Mouse (Mus musculus): Measurements from ENCODE around the gene Tll1.

Tll1 gene

DNA sequence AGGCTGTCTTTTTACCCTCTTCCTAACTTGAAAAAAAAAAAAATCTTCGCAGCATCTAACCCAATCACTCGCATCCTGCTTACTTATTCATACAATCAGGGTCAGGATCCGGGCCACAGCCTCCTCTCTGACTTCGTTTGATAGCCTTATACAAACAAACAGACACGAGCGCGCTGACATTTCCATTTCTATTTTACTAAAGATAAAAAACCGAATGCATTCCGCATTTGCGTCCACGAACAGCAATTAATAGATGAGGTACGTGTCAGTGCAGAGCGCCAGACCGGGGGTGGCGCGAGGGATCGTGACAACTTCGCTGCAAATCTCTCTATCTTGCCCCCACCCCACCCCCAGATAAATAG is at the start of gene Tll1:
Gene Tll1, minus strand, starts transcription at position 248 of the 362 bp plus-strand sequence.
- no peak for DNase-seq (ENCODE audit: extremely low spot score, low read depth, low spot score)

DNA sequence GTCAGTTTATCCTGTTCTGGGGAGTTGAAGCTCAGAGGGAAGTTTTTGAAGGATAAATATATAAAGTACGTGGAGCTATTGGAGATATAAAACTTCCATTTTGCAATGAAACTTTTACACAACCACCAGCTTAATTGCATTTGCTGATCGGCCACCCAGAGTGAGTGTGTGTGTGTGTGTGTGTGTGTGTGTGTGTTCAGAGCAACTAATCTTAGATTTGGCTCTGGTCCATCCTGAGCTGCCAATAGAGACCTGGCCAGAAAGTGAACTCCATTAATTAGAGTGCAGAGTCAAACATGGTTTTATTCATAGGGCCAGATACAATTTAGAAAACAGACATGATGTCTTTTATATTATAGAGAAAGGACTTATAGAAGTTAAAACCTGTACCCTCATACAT is 32.6 kb upstream of the Tll1 start:
- no peak for DNase-seq (ENCODE audit: extremely low spot score, low read depth, low spot score)

DNA sequence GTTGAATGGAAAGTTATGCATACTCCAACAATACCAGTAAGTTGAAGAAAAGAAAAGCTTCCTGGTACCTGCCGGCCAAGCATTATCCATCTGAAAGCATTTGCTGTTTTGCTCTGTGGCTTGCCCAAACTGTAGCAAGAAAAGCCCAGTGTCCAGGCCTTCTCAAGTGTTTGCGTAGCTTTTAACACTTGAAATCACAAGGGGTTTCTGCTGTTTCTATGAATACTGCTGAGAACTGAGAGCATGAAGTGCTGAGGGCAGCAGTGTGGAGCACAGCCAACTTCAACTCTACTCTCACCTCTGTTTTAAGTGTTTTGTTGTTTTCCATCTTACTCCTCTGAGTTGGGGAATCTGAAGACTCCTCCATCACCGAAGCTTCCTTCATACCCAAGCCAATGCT is 15.5 kb upstream of the Tll1 start:
- DNase-seq (ENCODE audit: extremely low spot score, low read depth, low spot score), result no peak

DNA sequence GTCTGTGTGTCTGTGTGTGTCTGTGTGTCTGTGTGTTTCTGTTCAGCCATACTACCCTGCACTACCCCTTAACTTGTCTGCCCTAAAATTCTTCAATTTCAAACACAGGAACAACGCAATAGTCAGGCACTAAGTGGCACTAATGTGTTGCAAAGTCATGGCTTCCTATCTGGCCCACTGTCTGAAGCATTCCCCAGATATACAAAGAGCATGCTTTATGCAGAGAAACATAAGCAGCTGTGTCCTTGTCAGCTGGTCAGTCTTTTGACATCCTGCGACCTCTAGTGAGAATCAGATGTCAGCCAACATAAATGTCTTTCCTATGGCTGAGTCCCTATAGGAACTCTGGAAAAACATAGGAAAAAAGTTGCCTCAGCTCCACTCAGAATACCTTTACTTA is 11.6 kb upstream of the Tll1 start:
- DNase-seq (ENCODE audit: extremely low spot score, low read depth, low spot score), result no peak

DNA sequence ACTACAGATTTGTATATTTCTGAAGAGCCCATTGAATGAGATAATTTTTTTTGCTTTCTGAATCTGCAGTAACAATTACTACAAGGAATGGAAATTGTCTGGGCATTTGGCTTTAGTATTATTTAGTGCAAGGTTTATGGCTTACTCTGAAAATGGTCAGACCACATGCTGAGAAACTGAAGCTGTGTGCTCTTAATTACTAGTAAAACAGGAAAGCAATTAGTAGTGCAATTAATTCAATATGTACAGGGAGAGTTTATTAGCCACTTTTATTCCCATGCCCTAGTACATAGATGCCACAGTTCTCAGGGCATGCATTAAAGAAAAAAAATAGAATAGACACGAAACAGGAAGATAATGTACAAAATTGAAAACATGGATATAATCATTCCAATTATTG is 10.2 kb upstream of the Tll1 start:
- DNase-seq (ENCODE audit: extremely low spot score, low read depth, low spot score), result no peak

DNA sequence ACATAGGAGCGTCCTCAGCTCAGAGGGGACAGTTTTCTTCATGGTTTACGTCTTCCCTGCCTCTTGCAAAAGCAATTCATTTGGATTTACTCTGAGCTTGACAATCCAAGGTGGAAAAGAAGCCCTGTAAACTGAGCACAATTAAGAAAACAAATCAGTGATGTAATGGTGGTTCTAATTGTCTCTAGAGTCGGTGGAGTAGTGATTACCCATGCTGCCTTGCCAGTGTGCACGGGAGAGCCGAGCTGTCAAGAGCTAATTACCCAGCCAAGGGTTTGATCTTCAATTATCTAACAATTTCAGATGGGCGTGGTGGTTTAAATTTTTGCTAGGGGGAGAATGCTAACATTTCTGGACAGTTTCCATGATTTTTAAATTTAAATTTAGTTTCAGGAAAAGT is 9.3 kb upstream of the Tll1 start:
- no peak for DNase-seq (ENCODE audit: extremely low spot score, low read depth, low spot score)

DNA sequence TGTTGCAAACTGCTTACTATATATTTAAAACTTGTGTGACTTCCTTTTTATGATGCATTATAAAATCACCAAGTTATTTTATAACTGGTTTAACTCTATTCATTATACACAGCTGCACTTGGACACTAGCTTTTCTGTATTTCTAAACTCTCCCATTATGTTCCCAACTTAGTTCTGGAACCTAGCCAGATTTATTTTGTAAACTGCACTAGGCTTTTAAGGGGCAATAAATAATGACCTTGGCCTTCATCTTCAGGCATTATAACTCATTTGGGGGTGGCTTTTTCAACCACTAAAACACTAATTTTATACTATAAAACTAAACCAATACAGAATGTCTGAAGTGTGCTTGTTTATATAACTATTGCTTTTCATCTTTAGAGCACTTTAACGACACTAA is 8.8 kb upstream of the Tll1 start:
- DNase-seq (ENCODE audit: extremely low spot score, low read depth, low spot score), result no peak

DNA sequence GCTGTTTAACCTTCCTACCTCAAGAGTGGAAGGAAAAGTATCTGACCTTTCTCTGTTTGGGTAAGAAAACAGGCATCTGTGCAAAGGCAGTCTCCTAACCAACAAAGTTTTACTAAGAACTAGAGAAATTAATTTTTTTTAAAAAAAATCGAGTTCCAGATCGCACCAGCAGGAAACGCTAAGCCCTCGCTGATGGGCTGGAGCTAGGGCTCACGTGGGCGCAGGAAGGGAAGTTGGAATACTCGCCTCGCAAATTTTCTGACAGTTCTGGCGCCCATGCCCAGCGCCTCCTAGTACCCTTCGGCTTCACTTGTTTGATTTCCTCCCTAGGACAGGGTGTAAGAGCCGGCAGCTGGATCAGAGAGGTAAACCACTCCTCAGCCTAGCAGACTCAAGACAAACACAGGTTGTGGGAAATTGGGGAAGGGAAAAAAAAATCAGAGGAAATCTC is 365 bp upstream of the Tll1 start:
- DNase-seq (ENCODE audit: extremely low spot score, low read depth, low spot score), result no peak

DNA sequence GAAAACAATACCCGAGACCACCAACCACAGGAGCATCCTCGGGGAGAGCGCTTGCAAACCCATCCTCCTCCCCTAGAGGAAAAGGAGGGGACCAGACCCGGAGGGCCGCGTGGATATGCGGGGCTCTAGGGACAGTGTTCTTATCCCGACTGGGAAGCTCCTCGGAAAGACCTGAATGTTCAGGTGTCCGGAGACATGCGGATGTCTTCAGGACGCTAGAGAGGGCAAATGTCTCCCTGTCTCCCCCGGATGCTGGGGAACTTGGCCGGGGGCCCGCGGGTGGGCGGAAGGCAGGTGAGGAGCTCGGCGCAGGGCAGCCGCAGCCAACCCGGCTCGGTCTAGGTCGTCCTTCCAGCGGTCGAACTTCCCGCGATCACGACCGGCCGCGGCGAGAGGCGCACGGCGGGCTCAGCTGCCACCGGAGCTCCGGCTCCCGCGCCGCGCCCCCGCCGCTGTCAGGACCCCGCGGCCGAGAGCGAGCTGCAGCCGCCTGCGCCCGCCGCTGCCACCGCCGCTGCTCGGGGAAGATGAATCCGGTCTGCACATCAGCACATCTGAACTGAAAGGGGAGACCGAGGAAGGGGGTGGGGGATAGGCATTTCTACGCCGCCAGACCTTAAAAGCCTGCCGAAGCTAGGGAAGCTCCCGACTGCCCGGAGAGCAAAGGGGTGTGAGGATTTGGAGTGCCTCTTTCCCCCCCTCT is 599 bp downstream of the Tll1 start:
- DNase-seq (ENCODE audit: extremely low spot score, low read depth, low spot score), result no peak

DNA sequence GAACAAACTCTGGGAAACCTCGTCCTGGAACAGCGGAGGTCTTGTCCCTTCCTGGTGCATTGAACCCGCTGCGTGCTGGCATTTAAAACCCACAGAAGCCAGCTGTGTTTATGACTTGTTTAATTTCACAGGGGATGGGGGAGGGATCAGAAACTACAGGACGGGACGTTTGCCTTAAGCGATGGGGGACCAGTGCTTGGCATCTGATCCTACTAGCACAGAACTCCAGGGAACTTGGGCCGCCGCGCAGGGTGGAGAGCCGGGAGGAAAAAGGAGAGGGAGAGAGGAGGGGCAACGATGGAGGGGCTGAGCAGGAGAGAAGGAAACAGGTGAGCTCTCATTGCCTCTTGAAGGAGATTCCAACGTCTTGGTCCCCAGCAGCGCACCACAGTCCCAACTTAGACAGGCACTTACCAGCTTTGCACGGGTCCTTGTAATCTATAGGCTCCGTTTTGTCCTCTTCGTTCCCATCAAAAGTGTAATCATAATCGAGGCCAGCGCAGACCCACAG is 1.2 kb downstream of the Tll1 start:
- DNase-seq (ENCODE audit: extremely low spot score, low read depth, low spot score), result no peak

DNA sequence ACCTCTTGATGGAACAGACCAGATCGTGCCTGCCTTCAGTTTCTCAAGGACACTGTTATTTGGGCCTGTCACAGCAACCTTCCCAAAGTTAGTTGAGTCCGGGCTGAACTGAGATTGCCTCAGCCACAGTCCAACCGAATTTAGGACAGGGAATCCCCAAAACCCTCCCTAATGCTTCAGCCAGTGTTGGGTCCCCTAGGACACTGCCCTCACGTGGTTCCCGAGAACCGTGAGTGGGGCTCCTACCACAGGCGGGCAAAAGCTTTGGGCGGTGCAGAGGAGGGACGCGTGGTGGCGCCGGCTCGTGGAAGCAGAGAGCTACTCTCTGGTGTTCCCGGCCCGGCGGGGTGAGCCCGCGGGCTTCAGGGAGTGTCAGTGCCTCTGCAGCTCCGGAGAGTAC is 1.9 kb downstream of the Tll1 start:
- no peak for DNase-seq (ENCODE audit: extremely low spot score, low read depth, low spot score)

DNA sequence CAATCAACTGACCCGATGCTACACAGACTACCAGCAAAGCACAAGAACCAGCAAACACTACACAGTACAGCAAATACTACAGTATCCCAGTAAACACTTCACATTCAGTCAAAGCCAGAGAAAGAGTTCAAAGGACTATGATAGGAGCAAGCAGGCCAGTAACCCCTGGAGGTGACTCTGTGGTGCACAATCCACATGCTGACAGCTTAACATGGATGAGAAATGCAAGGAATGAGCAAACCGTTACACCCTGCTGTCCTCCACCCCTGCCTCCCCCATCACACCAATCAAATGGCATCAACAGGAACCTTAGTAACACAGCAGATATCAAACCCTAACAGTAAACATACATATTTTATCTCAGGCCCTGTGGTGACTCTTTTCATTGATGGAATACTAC is 7.7 kb downstream of the Tll1 start:
- no peak for DNase-seq (ENCODE audit: extremely low spot score, low read depth, low spot score)

DNA sequence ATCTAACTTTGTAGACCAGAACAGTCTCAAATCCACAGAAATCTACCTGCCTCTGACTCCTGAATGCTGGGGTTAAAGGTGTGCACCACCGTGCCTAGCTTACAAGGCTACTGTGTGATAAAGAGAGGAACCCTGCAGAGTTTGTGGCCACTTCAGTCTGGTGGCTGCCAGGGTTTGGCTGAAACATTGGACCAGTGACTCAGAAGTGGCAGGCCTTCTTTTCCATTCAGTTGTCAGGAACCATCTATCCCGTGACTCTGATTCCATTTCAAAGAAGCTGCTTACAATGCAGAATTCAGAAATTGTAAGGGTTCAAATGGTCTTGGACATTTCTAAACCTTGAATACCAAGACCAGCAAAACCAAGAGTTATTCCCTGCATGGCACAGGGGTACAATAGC is 12.7 kb downstream of the Tll1 start:
- DNase-seq (ENCODE audit: extremely low spot score, low read depth, low spot score), result no peak

DNA sequence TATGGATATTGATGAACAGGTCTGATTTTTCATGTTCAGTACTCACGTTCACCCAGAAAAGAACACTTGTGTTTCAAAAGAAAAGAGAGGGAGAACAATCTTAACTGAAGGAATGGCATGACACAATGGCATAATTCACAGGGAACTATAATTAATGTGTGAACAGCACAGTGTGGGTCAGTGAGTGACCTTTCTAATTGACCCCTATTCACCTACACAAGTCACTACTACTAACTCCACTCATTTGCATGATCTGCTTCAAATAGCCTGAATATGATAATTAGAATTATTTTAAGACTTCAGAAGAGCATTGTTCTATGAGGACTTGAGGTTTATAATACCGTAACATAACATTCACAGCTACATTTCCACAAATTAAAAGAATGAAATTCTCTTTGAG is 18.2 kb downstream of the Tll1 start:
- DNase-seq (ENCODE audit: extremely low spot score, low read depth, low spot score), result no peak

DNA sequence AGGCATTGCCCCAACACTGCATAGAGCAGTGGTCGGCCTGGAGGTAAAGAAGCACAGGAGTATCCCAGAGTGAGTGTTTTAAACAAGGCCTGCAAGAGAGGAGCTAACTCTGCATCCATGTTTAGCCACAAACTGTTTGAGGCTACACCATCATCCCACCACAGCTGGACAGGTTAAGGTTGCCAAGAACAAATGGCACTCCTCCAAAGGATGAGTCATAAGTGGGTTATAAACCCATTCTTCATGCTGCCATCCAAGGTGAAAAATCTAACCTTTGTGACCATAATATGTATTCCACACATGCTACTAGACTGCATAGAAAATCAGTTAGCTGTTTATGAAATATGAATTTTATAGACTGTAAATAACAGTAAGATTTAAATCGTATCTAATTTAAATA is 29.1 kb downstream of the Tll1 start:
- DNase-seq (ENCODE audit: extremely low spot score, low read depth, low spot score), result no peak

DNA sequence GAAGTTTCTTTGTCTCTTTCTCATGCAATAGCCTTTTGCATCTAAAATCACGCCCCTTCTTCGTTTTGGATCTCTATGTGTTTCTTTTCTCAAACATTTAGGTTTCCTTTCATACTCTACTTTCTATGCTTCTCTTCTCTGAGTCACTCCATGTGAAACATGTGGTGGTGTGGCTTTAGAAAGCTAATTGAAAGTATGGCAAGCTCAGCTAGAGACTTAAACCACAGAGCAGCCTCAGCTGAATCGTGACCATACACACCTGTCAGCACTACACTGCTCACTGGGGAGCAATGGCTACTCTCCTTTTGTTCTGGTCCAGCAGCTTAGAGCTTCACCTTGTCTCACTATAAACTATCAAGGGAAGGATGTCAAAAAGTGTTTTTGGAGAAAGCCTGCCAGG is 31.2 kb downstream of the Tll1 start:
- DNase-seq (ENCODE audit: extremely low spot score, low read depth, low spot score), result no peak

DNA sequence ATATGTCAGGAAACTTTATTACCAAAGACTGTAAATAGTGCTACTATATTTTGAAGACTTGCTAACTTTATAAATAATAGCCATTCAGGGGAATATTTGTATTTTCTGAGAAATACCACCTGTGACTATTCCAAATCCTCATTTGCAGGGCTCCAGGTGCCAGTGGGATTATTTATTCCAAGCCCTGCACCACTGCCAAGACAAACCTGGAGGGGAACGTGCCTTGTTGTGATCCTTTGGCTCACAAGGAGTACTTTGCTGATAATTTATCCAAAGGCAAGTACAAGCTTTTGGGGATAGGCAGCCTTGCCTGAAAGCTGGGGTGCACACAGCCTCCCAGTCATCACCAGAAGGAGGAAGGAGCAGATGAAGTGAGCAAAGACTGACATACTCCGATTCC is 32.3 kb downstream of the Tll1 start:
- no peak for DNase-seq (ENCODE audit: extremely low spot score, low read depth, low spot score)

DNA sequence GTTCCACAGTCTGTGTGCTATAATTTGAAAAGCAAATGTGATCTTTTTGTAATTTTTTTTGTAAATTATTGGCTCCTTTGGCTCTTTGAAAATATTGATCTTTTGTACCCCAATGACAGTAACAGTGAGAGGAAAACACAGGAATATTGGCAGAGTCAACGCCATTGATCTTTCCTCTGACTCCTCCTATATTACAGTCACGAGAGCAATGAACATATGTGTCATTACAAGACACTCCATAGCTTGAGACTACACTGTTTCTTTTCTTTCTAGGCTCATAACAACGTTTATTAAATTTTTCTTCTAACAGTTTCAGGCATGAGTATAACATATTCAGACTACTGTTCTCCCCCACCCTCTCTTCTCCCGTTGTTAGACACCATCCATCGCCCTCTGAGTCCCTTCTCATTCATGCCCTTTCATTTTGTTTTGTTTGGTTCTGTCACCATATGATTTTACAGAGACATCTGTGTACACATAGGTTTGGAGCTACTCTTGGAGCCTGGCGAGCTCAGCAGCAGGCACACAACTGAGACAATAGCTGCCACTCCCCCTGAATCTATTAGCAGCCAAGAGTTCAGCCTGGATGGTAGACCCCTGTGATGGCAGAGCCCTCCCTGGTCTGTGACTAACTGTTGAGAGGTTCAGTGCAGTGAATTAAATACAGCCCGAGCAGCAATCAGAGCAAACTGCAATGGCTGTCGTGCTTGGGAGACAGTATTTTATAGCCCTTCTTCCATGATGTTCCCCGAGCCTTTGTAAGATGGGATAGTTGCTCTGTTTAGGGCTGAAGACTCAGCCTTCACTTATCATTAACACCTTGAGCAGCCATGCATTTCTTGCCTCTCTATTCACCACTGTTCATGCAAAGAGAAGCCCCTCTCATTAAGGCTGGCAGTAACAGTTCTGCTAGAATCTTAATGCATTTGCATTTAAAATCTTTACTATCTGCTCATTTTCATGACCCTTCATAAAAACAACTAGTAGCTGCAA is 52.9 kb downstream of the Tll1 start:
- DNase-seq (ENCODE audit: extremely low spot score, low read depth, low spot score), result no peak

DNA sequence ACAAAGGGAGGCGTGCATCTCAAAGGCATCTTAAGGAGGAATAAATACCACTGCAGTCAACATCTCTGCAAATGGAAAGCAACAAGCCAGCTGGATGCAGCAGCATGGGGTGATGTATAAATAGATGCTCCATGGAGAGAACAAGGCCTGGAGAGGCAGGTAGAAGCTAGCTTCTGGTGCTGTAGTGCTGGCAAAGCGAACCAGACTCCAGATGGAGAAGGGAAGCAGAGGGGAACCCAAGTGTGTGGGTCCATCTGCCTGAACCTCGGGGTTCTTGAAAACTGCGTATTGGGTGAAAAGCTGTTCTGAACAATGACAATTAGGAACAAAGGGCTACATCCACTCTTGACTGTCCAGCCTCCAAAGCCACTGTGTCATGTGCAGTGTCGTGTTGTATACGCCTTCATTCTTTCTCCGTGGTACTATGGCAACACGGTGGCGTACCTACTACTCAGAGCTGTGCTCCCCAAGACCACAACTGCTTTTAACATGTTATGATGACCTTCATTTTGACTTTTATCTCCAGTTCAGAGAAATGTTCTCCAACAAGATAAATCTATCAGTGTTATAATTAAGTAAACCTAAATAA is 53.8 kb downstream of the Tll1 start:
- DNase-seq (ENCODE audit: extremely low spot score, low read depth, low spot score), result no peak

DNA sequence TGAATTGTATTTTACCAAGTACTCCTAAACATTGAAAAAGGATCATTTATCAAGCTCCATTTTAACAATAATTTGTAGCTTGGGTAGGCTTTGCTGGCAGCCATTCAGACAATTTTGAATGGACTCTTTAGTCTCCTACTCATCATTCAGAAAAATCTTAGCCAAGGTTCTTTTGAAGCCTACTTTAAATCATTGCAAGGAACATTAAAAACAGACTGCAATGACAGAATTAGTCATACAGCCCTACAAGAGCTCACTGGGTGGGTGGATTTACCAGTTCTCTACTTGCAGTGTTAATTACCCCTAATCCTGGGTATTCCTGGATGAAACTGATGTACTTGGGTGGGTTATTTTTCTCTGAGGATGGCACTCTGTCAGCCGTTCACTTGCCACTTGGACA is 69.5 kb downstream of the Tll1 start:
- no peak for DNase-seq (ENCODE audit: extremely low spot score, low read depth, low spot score)

DNA sequence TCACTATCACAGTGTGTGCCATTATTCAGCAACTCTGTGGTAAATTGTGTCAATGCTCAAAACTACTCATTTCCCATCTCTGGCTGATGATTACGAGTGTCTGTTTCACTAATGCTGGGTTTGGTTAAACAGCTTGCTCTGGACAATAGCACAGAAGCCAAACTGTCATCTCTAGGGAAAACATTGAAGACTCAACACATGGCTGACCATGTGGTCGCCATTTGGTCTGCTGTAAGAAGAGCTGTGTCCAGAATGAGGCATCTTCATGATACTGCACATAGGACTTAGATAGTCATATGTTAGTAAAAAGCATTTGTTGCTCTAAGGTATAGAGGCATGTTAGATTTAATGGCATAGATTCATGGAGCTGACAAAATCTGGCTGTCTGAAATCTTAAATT is 98.9 kb downstream of the Tll1 start:
- no peak for DNase-seq (ENCODE audit: extremely low spot score, low read depth, low spot score)

DNA sequence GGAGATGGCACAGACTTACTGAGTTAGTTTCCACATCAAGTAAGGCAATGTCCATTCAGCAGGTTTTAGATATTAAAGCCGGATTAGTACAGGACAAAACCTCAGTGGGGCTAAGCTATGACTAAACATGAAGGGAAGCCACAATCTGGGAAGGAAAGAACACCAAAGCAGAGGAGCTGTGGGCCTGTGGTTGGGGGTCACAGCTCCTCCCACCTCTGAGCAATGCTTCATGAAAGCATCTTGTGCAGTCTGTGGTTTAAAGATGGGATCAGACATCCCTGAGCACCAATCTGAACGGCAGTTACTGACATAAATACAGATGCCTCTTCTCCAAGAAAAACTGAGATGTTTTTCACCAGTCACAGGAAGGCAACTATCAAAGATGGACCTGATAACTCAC is 132.7 kb downstream of the Tll1 start:
- no peak for DNase-seq (ENCODE audit: extremely low spot score, low read depth, low spot score)

Measured in hindlimb bud, embryonic 11.5 days (tissue).